Mouse (Mus musculus): Measurements from ENCODE around the gene Morc1.

Morc1 gene

DNA sequence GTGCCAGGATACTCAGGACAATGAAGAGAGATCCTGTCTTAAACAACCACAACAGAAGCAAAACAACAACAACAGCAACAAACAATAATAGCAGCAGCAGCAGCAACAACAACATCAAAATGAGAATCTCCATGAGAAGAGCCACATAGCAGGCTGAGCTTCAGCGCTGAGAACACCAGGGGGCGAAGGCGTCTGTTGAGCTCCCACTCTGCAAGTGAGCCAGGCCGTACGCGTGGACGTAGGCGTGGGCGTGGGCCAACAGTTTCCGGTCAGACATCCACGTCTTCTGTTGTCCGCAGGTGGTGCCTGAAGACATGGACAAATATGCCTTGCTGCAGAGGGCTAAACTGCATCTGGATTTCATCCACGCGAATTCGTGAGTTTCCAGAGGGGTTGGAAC lies at the start of gene Morc1:
TSS of gene Morc1 (plus strand) at position 211 of the 400 bp plus-strand sequence.
- in situ Hi-C loops (cut with MboI, MseI), result loop anchor here (10.0 kb wide), 1 partner anchor 954 kb away; no protein-coding TSS in a partner anchor

DNA sequence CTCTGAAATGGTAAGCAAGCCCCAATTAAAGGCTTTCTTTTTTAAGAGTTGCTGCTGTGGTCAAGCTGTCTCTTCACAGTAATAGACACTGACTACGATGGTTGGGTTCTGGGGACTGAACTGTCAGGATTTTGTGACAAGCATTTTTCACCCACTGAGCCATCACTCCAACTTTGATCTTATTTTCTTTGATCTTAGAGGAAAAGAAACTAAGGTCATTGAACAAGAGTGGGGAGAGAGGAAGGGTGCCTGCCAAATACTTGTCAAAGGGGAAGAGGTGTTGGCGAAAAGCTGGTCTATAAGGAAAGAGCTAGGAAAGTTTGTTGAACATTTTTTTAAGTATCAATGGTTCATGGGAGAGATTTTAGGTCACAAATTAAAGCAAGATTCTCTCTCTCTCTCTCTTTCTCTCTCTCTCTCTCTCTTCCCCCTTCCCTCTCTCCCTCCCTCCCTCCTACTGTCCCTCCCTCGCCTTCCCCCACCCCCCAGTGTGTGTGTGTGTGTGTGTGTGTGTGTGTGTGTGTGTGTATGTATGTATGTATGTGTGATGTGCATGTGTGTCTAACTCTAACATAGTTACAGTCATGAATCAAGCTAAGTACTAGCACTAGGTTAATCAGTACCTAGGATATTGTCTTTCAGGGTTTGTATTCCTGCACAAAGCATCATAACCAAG lies 47.3 kb upstream of the Morc1 start:
- in situ Hi-C loops (cut with MboI, MseI), result no loop called here

GRCm38 (mm10) chr16:48386982-48387381 lies 44.1 kb upstream of the Morc1 start:
- in situ Hi-C loops (cut with MboI, MseI), result no loop called here

DNA sequence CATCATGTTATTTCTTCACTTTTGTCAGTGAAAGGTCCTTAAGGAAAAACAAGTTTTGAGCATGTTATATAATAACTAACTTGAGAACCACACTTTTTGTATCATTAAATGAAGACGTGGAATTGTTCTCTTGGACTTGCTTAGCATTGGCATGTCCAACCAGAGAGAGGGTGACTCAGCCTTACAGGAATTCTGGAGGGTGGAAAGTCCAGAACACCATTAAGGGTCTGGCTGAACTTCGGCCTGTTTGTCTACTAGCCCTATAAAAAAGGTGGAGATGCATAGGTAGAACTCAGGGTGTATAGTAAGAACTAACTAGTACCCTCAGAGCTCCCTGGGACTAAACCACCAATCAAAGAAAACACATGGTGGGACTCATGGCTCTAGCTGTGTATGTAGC lies 35.8 kb upstream of the Morc1 start:
- in situ Hi-C loops (cut with MboI, MseI), result no loop called here

DNA sequence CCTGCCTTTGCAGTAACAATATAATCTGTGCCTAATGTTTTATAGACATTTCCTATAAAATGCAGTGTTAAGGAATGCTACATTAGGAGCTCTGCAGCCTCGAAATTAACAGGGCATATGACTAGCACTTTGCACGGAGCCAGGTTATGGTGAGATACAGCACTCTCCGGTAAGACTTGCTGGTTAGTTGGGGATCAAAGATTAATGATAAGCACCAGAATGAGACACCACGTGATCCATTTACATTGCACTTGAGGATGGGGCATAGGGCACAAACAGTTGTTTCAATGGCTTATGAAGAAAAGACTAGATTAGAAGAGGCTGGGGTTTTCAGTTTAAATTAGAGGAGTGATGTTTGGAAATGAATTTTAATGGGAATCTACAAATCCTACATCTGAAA lies 28.1 kb upstream of the Morc1 start:
- in situ Hi-C loops (cut with MboI, MseI), result no loop called here

DNA sequence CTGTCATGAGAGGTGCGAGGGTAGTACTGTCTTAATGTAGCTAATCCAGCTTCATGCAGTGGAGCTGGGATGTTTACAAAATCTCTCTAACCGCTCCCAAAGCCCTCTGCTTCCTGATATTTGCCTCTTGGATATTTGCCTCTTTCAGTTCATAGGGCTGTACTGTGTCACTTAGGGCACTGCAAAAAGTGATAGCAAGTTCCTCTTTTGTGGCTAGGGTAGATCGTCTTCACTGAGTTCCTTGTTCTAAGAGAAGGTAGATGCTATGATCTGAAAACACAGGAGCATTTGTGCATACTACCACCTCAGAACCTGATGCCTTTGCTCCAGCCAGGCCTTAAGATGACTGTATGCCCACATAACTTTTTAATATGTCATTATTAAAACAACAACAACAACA lies 27.6 kb upstream of the Morc1 start:
- in situ Hi-C loops (cut with MboI, MseI), result no loop called here

DNA sequence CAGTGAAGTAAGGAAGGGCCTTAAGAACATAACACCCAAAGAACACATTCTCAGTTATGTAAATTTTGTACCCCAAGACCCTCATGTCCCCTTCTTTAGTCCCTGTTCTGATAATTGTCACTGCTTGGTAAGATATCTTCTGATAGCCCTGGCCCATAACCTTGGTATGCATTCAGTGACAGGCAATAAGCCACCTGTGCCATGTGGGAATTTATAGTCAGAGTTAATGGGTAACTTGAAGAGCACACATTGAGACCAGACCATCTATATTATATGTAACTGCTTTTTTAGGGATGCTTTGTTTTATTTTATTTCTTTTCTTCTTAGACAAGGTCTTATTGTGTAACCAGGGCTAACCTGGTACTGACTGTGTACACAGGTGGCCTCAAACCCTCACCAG lies 27.0 kb upstream of the Morc1 start:
- in situ Hi-C loops (cut with MboI, MseI), result no loop called here

DNA sequence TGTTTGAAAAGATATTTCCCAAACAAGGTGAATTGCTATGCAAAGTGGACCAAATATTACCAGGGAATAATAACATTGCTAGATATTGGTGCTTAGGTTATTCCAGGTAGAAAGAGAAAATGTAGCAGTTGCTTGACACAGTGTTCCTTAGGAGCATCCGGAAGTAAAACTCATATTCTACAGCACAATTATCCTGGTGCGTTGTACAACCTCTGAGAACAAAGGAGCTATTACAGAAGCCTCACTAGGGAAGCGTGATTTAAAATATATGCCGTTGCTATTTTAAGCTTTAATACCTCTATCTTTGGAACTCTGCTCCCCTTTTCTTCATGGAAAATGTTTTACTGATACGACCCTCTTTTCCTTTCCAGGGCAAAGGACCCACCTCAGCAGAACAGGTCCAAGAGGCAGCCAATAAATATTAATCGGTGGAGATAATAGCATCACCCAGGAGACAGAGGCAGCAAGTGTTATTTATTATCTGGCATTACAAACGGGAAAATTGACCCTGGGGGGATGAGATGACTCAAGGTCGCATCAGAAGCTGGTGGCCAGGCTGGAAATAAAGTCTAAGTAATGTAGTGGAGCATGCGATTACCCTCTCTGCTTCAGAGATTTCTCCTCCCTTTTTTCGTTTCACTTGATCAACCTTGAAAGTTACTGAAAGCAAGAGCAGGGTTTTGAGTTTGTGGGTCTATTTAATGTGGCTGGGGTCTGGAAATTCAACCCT lies 25.2 kb upstream of the Morc1 start:
- in situ Hi-C loops (cut with MboI, MseI), result no loop called here

GRCm38 (mm10) chr16:48409580-48409979 lies 21.5 kb upstream of the Morc1 start:
- in situ Hi-C loops (cut with MboI, MseI), result no loop called here

- in situ Hi-C loops (cut with MboI, MseI), result loop anchor here (10.0 kb wide), 1 partner anchor 165 kb away; no protein-coding TSS in a partner anchor
Measured at GRCm38 (mm10) chr16:48410125-48410524, 20.9 kb upstream of the Morc1 start.

DNA sequence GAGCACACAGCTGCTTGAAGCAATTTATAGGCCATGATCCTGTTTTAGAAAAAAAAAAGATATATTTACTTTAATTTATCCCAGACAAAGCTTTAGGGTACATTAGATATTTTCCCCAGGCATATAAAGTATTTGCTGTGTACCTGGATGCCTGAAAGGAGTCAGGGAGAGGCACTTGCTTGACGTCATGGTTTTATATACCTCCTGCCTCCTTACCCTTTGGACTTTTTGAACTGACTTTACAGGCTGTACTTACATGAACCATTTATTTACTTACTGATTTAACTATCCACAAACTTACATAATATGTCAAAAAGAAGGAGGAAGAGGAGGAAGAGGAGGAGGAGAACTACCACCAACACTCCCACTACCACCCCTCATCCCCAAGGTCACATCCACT lies 18.8 kb upstream of the Morc1 start, which contains the start of gene Gm5485:
TSS of gene Gm5485 (minus strand) at position 171 of the 400 bp plus-strand sequence.
- in situ Hi-C loops (cut with MboI, MseI), result loop anchor here (10.0 kb wide), 1 partner anchor 163 kb away; no protein-coding TSS in a partner anchor

DNA sequence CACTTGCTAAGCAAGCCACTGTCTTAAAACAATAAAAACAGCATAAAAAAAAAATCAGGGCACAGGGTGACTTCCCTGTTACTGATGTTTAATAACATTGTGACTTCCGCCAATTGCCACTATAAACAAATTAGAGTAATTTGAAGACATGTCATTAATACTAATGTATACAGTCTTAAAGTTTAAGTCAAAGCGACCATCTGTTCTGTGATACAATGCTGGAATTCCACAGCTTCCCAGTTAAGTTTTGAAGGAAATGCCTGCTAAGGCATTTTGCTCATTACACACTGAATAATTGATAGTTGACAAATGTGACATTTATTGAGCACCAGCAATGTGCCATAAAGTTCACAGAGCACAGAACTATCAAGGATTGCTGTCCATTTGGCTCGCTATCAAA lies 12.5 kb upstream of the Morc1 start:
- in situ Hi-C loops (cut with MboI, MseI), result loop anchor here (10.0 kb wide), 1 partner anchor 156 kb away; no protein-coding TSS in a partner anchor

DNA sequence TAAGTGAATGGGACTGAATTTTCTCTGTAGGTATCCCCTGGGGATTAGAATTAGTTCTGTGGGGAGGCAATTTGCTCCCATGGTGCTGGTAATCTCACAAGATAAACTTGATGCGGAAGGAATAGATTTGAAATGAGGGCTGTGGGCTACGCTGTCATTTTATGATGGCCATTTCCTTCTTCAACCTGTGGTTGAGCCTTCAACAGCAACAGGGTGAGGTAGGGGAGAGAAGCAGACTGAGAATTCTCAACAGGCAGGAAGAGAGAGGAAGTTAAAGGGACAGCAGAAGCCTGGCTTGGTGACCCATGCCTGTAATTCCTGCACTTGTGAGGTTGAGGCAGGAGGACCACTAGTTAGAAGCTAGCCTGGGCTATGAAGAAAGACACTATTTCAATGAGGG lies 12.0 kb upstream of the Morc1 start:
- in situ Hi-C loops (cut with MboI, MseI), result loop anchor here (10.0 kb wide), 1 partner anchor 156 kb away; no protein-coding TSS in a partner anchor

DNA sequence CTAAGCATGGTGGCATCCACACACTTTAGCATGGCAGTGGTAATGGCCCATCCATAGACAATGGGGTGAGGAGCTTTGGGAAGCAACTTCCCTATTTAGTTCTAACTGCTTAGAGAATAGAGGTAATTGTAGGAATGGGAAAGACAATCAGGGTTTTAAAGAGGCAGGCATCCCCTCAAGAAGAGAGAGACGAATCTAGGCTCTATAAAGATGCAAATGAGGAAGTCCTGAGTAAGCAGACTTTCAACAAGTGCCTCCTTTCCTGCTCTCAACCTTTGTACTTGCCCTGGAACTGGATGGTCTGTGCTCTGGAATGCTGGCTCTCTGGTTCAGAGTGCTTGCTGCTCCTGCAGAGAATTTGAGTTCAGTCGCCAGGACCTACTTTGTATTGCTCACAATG lies 8.5 kb upstream of the Morc1 start:
- in situ Hi-C loops (cut with MboI, MseI), result no loop called here

DNA sequence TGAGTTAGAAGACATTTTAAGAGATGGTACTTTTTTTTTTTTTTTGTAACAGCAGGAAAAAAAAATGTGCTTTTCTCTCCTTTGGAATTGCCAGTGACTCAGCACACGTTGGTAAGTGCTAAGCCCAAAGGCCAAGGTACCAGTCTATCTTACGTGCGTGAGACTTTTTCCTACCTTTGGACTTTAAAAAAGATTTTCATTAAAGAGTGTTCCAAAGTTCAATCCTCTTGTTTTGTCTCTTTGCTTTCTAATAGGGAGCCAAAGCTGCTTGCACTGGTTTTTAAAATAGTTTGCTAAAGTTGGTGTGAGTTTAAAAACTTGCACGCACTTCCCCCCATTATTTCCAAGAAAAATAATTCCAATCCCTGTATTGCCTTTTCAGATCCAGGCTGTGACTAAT lies 7.0 kb upstream of the Morc1 start:
- in situ Hi-C loops (cut with MboI, MseI), result no loop called here

DNA sequence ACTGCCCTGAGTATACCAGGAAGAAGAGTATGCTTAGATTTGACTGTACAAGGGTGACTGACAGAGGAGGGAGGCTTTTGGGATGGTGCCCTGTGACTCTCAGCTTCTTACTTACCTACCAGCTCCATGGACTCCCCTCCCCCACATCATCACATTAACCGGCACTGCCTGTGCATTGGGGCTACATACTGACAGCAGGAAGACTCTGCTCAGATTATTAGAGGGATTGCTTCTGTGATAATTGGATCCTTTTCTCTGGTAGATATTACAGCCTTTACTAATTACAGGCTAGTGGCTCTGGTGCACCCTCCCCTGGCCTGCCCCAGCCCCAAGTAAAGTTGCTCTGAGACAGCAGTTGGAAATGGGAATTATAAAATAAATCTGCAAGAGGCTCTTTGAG lies 1.6 kb upstream of the Morc1 start:
- in situ Hi-C loops (cut with MboI, MseI), result no loop called here

DNA sequence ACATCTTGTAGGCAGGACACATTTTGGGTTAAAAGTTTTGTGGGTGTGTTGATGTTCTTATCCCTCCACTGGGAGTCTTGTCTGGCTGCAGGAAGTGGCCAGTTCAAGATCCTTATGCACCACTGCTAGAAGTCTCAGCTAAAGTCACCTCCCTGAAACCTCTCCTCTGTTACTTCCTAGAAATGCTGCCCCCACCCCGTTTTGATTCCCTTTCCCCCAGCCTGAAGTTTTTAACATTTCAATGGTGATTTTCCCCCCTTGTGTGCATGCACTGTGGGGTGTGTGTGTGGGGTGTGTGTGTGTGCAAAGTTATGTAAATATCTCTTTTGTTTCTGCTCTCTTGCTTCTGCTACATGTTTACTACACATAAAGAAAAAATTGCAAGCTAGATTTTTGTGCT lies 4.4 kb downstream of the Morc1 start:
- in situ Hi-C loops (cut with MboI, MseI), result loop anchor here (10.0 kb wide), 1 partner anchor 949 kb away; no protein-coding TSS in a partner anchor

GRCm38 (mm10) chr16:48437476-48437875 lies 6.4 kb downstream of the Morc1 start:
- in situ Hi-C loops (cut with MboI, MseI), result loop anchor here (10.0 kb wide), 1 partner anchor 947 kb away; no protein-coding TSS in a partner anchor

- in situ Hi-C loops (cut with MboI, MseI), result no loop called here
Measured at GRCm38 (mm10) chr16:48444589-48444988, 13.6 kb downstream of the Morc1 start.

GRCm38 (mm10) chr16:48446161-48446925 lies 15.3 kb downstream of the Morc1 start:
- in situ Hi-C loops (cut with MboI, MseI), result no loop called here

DNA sequence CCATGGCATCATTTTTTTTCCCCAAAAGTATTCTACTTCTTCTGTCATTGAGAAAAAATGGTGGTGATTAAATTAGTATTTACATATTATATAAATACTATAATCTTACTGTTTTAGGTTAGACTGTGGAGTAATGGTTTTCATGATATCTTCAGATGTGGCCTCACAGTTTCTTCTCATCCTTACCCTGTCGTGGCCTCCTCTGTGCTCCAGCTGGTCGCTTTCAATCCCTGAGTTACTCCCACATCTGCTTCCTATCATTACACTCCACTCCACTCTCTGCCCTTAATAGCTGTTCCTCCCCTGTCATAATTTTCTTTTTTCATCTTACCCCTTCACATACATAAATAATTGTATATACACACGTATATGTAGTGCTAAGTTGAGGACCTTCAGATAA lies 22.2 kb downstream of the Morc1 start:
- in situ Hi-C loops (cut with MboI, MseI), result no loop called here

- in situ Hi-C loops (cut with MboI, MseI), result no loop called here
Measured at GRCm38 (mm10) chr16:48473396-48473795, 42.4 kb downstream of the Morc1 start.
